Mouse (Mus musculus) CH12.LX (cell line): ENCODE results near the gene Rccd1. TPM values are rescaled to one million over a fixed set of nuclear protein-coding genes. Genes with fewer than 3 reads are reported as not detected.

Source experiments
- DNase-seq: peaks from one replicate; pipeline ENCODE4 v3.0.0-alpha.2; 2013; ENCODE audit errors: extremely low read depth
- H3K27ac ChIP-seq: 2 replicates; pipeline ENCODE4 v1.5.1; 2012; ENCODE audit warnings: low read depth, mild to moderate bottlenecking, control low read depth, moderate library complexity; ENCODE audit not compliant: insufficient read depth
- H3K27me3 ChIP-seq: replicated peaks from 2 replicates; pipeline ENCODE3; 2012; ENCODE audit warnings: inconsistent platforms
- H3K36me3 ChIP-seq, 2 experiments: replicated peaks in 1 of 2; 2 replicates each; pipeline versions ENCODE3 to v1.6.1; 2012; ENCODE audit warnings: inconsistent platforms in 1 of 2, low read length in 1 of 2, mild to moderate bottlenecking in 1 of 2, mixed read lengths in 1 of 2, moderate library complexity in 1 of 2; ENCODE audit not compliant: control insufficient read depth in 1 of 2, insufficient read depth in 1 of 2
- H3K4me1 ChIP-seq, 2 experiments: 2 replicates each; pipeline ENCODE4 v1.6.1; 2012; ENCODE audit warnings: inconsistent platforms in 1 of 2, moderate library complexity in 1 of 2; ENCODE audit not compliant: insufficient read depth in 2 of 2, control insufficient read depth in 1 of 2
- H3K4me2 ChIP-seq: 2 replicates; pipeline ENCODE4 v1.6.1; 2012; ENCODE audit warnings: low read depth, mild to moderate bottlenecking, control low read depth; ENCODE audit not compliant: poor library complexity, insufficient read depth, severe bottlenecking
- H3K4me3 ChIP-seq, 3 experiments: fragments of 150-350 bp in 1 of 3; sonication (generic) in 1 of 3; replicated peaks in 1 of 3; 2 replicates each; pipeline versions ENCODE3 to v1.5.1; 2011 to 2012; ENCODE audit warnings: low read depth in 2 of 3, low read length in 2 of 3, mild to moderate bottlenecking in 2 of 3, moderate library complexity in 2 of 3, control low read depth in 1 of 3, improper control_type of control experiment in 1 of 3, inconsistent platforms in 1 of 3, mixed read lengths in 1 of 3; ENCODE audit not compliant: poor library complexity in 1 of 3
- H3K79me2 ChIP-seq: replicated peaks from 2 replicates; pipeline ENCODE4 v1.6.1; 2012; ENCODE audit warnings: mild to moderate bottlenecking, moderate library complexity; ENCODE audit not compliant: control insufficient read depth, poor library complexity, insufficient read depth, severe bottlenecking; ENCODE audit errors: extremely low read depth
- H3K9ac ChIP-seq: 2 replicates; pipeline ENCODE4 v1.6.1; 2012; ENCODE audit warnings: low read depth, mild to moderate bottlenecking, control low read depth, moderate library complexity; ENCODE audit not compliant: insufficient read depth
- H3K9me3 ChIP-seq: replicated peaks from 2 replicates; pipeline ENCODE3; 2012; ENCODE audit warnings: low read length, inconsistent platforms, mixed read lengths
- BHLHE40 ChIP-seq: IDR thresholded peaks from 2 replicates; pipeline ENCODE4 v1.6.1; 2011; ENCODE audit warnings: mild to moderate bottlenecking, low read depth, low read length, improper control_type of control experiment
- CHD2 ChIP-seq: IDR thresholded peaks from 2 replicates; pipeline ENCODE4 v1.6.1; 2011; ENCODE audit warnings: low read length, improper control_type of control experiment
- E2F4 ChIP-seq: IDR thresholded peaks from 2 replicates; pipeline ENCODE4 v1.6.1; 2011; ENCODE audit warnings: low read depth, low read length, improper control_type of control experiment; ENCODE audit not compliant: insufficient replicate concordance
- EP300 ChIP-seq: IDR thresholded peaks from 2 replicates; pipeline ENCODE4 v1.6.1; 2011; ENCODE audit warnings: low read length, improper control_type of control experiment
- ETS1 ChIP-seq: conservative IDR thresholded peaks from 2 replicates; pipeline ENCODE4 v1.6.1; 2012; ENCODE audit warnings: low read depth, mild to moderate bottlenecking, inconsistent platforms, low read length, improper control_type of control experiment, moderate library complexity
- GABPA ChIP-seq: IDR thresholded peaks from 2 replicates; pipeline ENCODE4 v1.6.1; 2012; ENCODE audit warnings: low read depth, low read length, improper control_type of control experiment, inconsistent platforms; ENCODE audit not compliant: insufficient replicate concordance
- IRF4 ChIP-seq: IDR thresholded peaks from 2 replicates; pipeline ENCODE4 v1.6.1; 2014; ENCODE audit warnings: low read depth, mild to moderate bottlenecking, inconsistent platforms, low read length, improper control_type of control experiment
- JUN ChIP-seq: IDR thresholded peaks from 2 replicates; pipeline ENCODE4 v1.6.1; 2011; ENCODE audit warnings: low read depth, mild to moderate bottlenecking, low read length, improper control_type of control experiment, moderate library complexity; ENCODE audit not compliant: insufficient read depth
- JUND ChIP-seq: conservative IDR thresholded peaks from 2 replicates; pipeline ENCODE4 v1.6.1; 2011; ENCODE audit warnings: low read depth, low read length, improper control_type of control experiment
- KAT2A ChIP-seq: IDR thresholded peaks from 2 replicates; pipeline ENCODE4 v1.6.1; 2012; ENCODE audit warnings: low read length, improper control_type of control experiment, inconsistent platforms; ENCODE audit not compliant: insufficient replicate concordance
- MXI1 ChIP-seq: IDR thresholded peaks from 2 replicates; pipeline ENCODE4 v1.6.1; 2011; ENCODE audit warnings: mild to moderate bottlenecking, low read depth, low read length, improper control_type of control experiment
- NELFE ChIP-seq: IDR thresholded peaks from 2 replicates; pipeline ENCODE4 v1.6.1; 2011; ENCODE audit warnings: low read depth, low read length, improper control_type of control experiment
- PAX5 ChIP-seq: IDR thresholded peaks from 2 replicates; pipeline ENCODE4 v1.6.1; 2012; ENCODE audit warnings: low read length, inconsistent platforms, mixed read lengths
- POLR2AphosphoS2 ChIP-seq: IDR thresholded peaks from 2 replicates; pipeline ENCODE4 v1.6.1; 2011; ENCODE audit warnings: low read depth, low read length, improper control_type of control experiment
- RAD21 ChIP-seq: IDR thresholded peaks from 2 replicates; pipeline ENCODE4 v1.6.1; 2011; ENCODE audit warnings: low read depth, mild to moderate bottlenecking, low read length, improper control_type of control experiment, moderate library complexity
- RCOR1 ChIP-seq: conservative IDR thresholded peaks from 2 replicates; pipeline ENCODE4 v1.6.1; 2012; ENCODE audit warnings: low read depth, mild to moderate bottlenecking, inconsistent platforms, low read length, improper control_type of control experiment
- SIN3A ChIP-seq: IDR thresholded peaks from 2 replicates; pipeline ENCODE4 v1.6.1; 2012; ENCODE audit warnings: low read length, improper control_type of control experiment, inconsistent platforms
- TBP ChIP-seq: conservative IDR thresholded peaks from 2 replicates; pipeline ENCODE4 v1.6.1; 2011; ENCODE audit warnings: low read depth, low read length, improper control_type of control experiment
- ZMIZ1 ChIP-seq: IDR thresholded peaks from 2 replicates; pipeline ENCODE4 v1.6.1; 2012; ENCODE audit warnings: low read depth, mild to moderate bottlenecking, inconsistent platforms, low read length, improper control_type of control experiment
- ZNF384 ChIP-seq: IDR thresholded peaks from 2 replicates; pipeline ENCODE4 v1.6.1; 2012; ENCODE audit warnings: low read depth, low read length, improper control_type of control experiment, inconsistent platforms
- dilution Hi-C: fragments of 300-500 bp; cut with MboI; formaldehyde crosslinking; loops from 2 replicates; pipeline ENCODE4 v1.14.3; 2020; ENCODE audit warnings: low sequenced_read_pairs; ENCODE audit not compliant: extremely low pct_unique_long_range_greater_than_20kb, extremely low pct_ligation_motif_present
- in situ Hi-C: fragments of 300-500 bp; cut with MboI; formaldehyde crosslinking; loops from 3 replicates; pipeline ENCODE4 v1.14.3; 2019; ENCODE audit warnings: low sequenced_read_pairs, low pct_ligation_motif_present, low pct_unique_long_range_greater_than_20kb, mixed read lengths
- polyA plus RNA-seq: library from polyadenylated mRNA; unstranded; fragments of >175 nt; gene quantifications from 2 replicates; pipeline ENCODE4 v1.2.1, GENCODE M21; 2012; ENCODE audit warnings: low read depth; ENCODE audit not compliant: insufficient read length
- total RNA-seq, 2 experiments: library from RNA; depleted of rRNA; stranded (reverse); fragments of 300-350 nt in 1 of 2; fragments of >200 nt in 1 of 2; gene quantifications; 2 replicates each; pipeline ENCODE4 v1.2.3; 2012 to 2014

Gene Rccd1
- total and polyA plus RNA-seq, 3 experiments, result 17.4 to 18.5 (median 18.3) TPM

GRCm38 (mm10) chr7:80276374-80276773 is 47.9 kb downstream of the Rccd1 start:
- dilution Hi-C loops, result no loop called here
- H3K9ac ChIP-seq, result no peak overlapping the region
- H3K27ac ChIP-seq, result no peak overlapping the region
- peaks cover 0 to 10% of the 10 kb centered on the region in 2 experiments; a peak in 2 of 4 replicates for H3K4me1 ChIP-seq
- H3K79me2 ChIP-seq, result peaks cover 3% of the 10 kb centered on the region; the same call in 1 of the 2 replicates
- no peak for TF ChIP-seq SIN3A
- TF ChIP-seq BHLHE40, result no peak
- TF ChIP-seq ETS1, result no peak
- no peak for TF ChIP-seq POLR2AphosphoS2
- no peak for TF ChIP-seq NELFE
- TF ChIP-seq TBP, result no peak
- no peak for TF ChIP-seq E2F4
- TF ChIP-seq PAX5, result no peak
- TF ChIP-seq RCOR1, result no peak
- no peak for TF ChIP-seq GABPA
- no peak for TF ChIP-seq ZMIZ1
- TF ChIP-seq JUN, result no peak
- no peak for TF ChIP-seq RAD21
- TF ChIP-seq IRF4, result no peak
- TF ChIP-seq ZNF384, result no peak
- TF ChIP-seq CHD2, result no peak
- TF ChIP-seq EP300, result no peak
- in situ Hi-C loops, result no loop called here
- H3K27me3 ChIP-seq, result no peaks in the 10 kb centered on the region
- no peak overlapping the region for H3K4me3 ChIP-seq
- H3K9me3 ChIP-seq, result no peaks in the 10 kb centered on the region
- DNase-seq, result no peak
- H3K4me2 ChIP-seq, result no peak overlapping the region
- peaks cover 48 to 95% of the 10 kb centered on the region in 2 experiments for H3K36me3 ChIP-seq

GRCm38 (mm10) chr7:80273456-80273855 is 50.8 kb downstream of the Rccd1 start:
- no peak overlapping the region for H3K9ac ChIP-seq
- no peak overlapping the region for H3K4me2 ChIP-seq
- H3K9me3 ChIP-seq, result no peaks in the 10 kb centered on the region
- dilution Hi-C loops (no loop called here), in situ Hi-C loops (loop anchor here (25.0 kb wide), 1 partner anchor 261 kb away; the partner anchor contains the start of gene Zfp710)
- no peak for DNase-seq
- no peaks in the 10 kb centered on the region for H3K27me3 ChIP-seq
- TF ChIP-seq JUND (no peak), TBP (no peak), POLR2AphosphoS2 (no peak), RCOR1 (no peak), SIN3A (no peak), EP300 (no peak), JUN (no peak), MXI1 (no peak), CHD2 (no peak), KAT2A (no peak)
- no peak overlapping the region for H3K27ac ChIP-seq
- H3K36me3 ChIP-seq, result peaks cover 38 to 69% of the 10 kb centered on the region in 2 experiments
- H3K79me2 ChIP-seq, result peaks cover 18% of the 10 kb centered on the region
- no peak overlapping the region for H3K4me3 ChIP-seq
- peaks cover 6 to 27% of the 10 kb centered on the region in 2 experiments; a peak in 3 of 4 replicates for H3K4me1 ChIP-seq
